Comparison of ENCODE assay signal across 9 mouse cellular contexts in the genomic region with DNA sequence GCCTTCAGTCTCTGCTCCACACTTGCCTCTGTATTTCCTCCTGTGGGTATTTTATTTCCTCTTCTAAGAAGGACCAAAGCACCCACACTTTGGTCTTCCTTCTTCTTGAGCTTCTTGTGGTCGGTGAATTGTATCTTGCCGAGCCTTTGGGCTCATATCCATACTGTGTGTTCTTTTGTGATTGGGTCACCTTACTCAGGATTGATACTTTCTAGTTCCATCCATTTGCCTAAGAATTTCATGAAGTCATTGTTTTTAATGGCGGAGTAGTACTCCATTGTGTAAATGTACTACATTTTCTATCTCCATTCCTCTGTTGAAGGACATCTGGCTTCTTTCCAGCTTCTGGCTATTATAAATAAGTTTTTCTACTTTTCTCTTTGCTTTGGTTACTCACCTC. TPM values are rescaled to one million over a fixed set of nuclear protein-coding genes. Genes with fewer than 3 reads are reported as not detected.
DNase-seq lines count a peak whose midpoint lies in the region; ATAC-seq and TF ChIP-seq lines count a peak whose summit lies in the region.
"Had no signal": no experiment of that assay in that cellular context is flagged by ENCODE, and none has a peak within 500 bp of the region (broad histone marks: within the 10 kb centered on the region; RNA-seq: fewer than 3 reads in every experiment).

No protein-coding gene starts in this region.

- peak overlapping the region; percentile 76 for H3K4me2 ChIP-seq in embryonic facial prominence, embryonic 13.5 days
- peak overlapping the region; percentile 81 for H3K4me2 ChIP-seq in hindbrain, postnatal 0 days (ENCODE audit: low read depth, low read length)
- H3K4me2 ChIP-seq in midbrain, embryonic 16.5 days (ENCODE audit: low read length): peak overlapping the region; percentile 59

- no peaks in the 10 kb centered on the region for H3K36me3 ChIP-seq in embryonic facial prominence, embryonic 13.5 days
- no peaks in the 10 kb centered on the region for H3K36me3 ChIP-seq in hindbrain, postnatal 0 days (ENCODE audit: insufficient read depth, low read length)
- no peaks in the 10 kb centered on the region for H3K36me3 ChIP-seq in midbrain, embryonic 16.5 days (ENCODE audit: control insufficient read depth, insufficient read depth, low read length)

- H3K4me3 ChIP-seq in layer of hippocampus, adult 2 months: peak overlapping the region; percentile 73
- peak overlapping the region; percentile 61 for H3K4me3 ChIP-seq in embryonic facial prominence, embryonic 13.5 days
- H3K4me3 ChIP-seq in hindbrain, postnatal 0 days (ENCODE audit: low read length): peak overlapping the region; percentile 74
- peak overlapping the region; percentile 64 for H3K4me3 ChIP-seq in midbrain, embryonic 16.5 days (ENCODE audit: low read depth, low read length)

- WGBS in embryonic facial prominence, embryonic 13.5 days: 22% methylated on average over 3 of the region's 3 CpGs
- WGBS in hindbrain, postnatal 0 days: 19% methylated on average over 3 of the region's 3 CpGs
- WGBS in midbrain, embryonic 16.5 days: 21% methylated on average over 3 of the region's 3 CpGs

- H3K4me1 ChIP-seq in embryonic facial prominence, embryonic 13.5 days: 0 out of 2 replicates have a peak, but pooled peaks cover 8% of the 10 kb centered on the region
- no peaks in the 10 kb centered on the region for H3K4me1 ChIP-seq in hindbrain, postnatal 0 days (ENCODE audit: insufficient read depth, low read length)
- H3K4me1 ChIP-seq in midbrain, embryonic 16.5 days (ENCODE audit: control insufficient read depth, insufficient read depth, low read length): peaks cover 6% of the 10 kb centered on the region; the same call in 1 of the 2 replicates

- H3K27ac ChIP-seq in layer of hippocampus, adult 2 months: peak overlapping the region; percentile 86
- no peak overlapping the region for H3K27ac ChIP-seq in embryonic facial prominence, embryonic 13.5 days
- peak overlapping the region; percentile 87; the same call in 1 of the 2 replicates for H3K27ac ChIP-seq in hindbrain, postnatal 0 days
- H3K27ac ChIP-seq in midbrain, embryonic 16.5 days (ENCODE audit: low read length): peak overlapping the region; percentile 85; the same call in 1 of the 2 replicates

- H3K27me3 ChIP-seq in embryonic facial prominence, embryonic 13.5 days: no peaks in the 10 kb centered on the region
- H3K27me3 ChIP-seq in hindbrain, postnatal 0 days (ENCODE audit: insufficient read depth, low read length): no peaks in the 10 kb centered on the region
- no peaks in the 10 kb centered on the region for H3K27me3 ChIP-seq in midbrain, embryonic 16.5 days (ENCODE audit: control insufficient read depth, insufficient read depth, low read depth, low read length)
- H3K27me3 ChIP-seq: Patski had no signal

- H3K9me3 ChIP-seq in embryonic facial prominence, embryonic 13.5 days: no peaks in the 10 kb centered on the region
- no peaks in the 10 kb centered on the region for H3K9me3 ChIP-seq in hindbrain, postnatal 0 days (ENCODE audit: low read length)
- H3K9me3 ChIP-seq in midbrain, embryonic 16.5 days (replicated peaks; ENCODE audit: control insufficient read depth, low read length, poor library complexity, severe bottlenecking): no peaks in the 10 kb centered on the region

- no peak overlapping the region for H3K9ac ChIP-seq in embryonic facial prominence, embryonic 13.5 days
- H3K9ac ChIP-seq in hindbrain, postnatal 0 days (replicated peaks; ENCODE audit: low read length): peak overlapping the region; percentile 69; the same call in 1 of the 2 replicates
- peak overlapping the region; percentile 80 for H3K9ac ChIP-seq in midbrain, embryonic 16.5 days (ENCODE audit: low read depth, low read length)

- TF ChIP-seq CTCF in layer of hippocampus, adult 2 months (conservative IDR thresholded peaks at IDR 0.05): no peak
- TF ChIP-seq CTCF in hindbrain, postnatal 0 days (IDR thresholded peaks at IDR 0.05; ENCODE audit: low read depth): no peak

- no peak; the same call in 1 of the 2 replicates for ATAC-seq in embryonic facial prominence, embryonic 13.5 days (ENCODE audit: insufficient number of reproducible peaks, insufficient read depth, low FRiP score, low TSS enrichment, low read depth)
- ATAC-seq in hindbrain, postnatal 0 days: peak; percentile 38
- ATAC-seq in midbrain, embryonic 16.5 days: peak; percentile 41

- DNase-seq in layer of hippocampus, adult 2 months (ENCODE audit: low spot score in 2 of 2): no peak
- no peak for DNase-seq in layer of hippocampus, postnatal 25 days (ENCODE audit: extremely low spot score in 1 of 2, low spot score in 1 of 2)
- DNase-seq in hindbrain, postnatal 0 days (ENCODE audit: low spot score): no peak
- no peak for DNase-seq in frontal cortex, postnatal 25 days (ENCODE audit: low spot score in 2 of 2)
- no peak for DNase-seq in spleen, adult 12 weeks (ENCODE audit: low spot score)
- no peak for DNase-seq in embryo, embryonic 10 days (ENCODE audit: low spot score)

RNA-seq across cellular contexts. Expression of gene Hibch, which starts 0.4 kb away (rescaled TPM):
- 10 to 100 TPM; 17.4 to 18.0 TPM for total RNA-seq in layer of hippocampus, adult 2 months (2021)
- total RNA-seq in layer of hippocampus, postnatal 25 days (2021): 10 to 100 TPM; 16.1 to 17.0 TPM
- 24.0 TPM in 2 replicates for polyA plus RNA-seq in embryonic facial prominence, embryonic 13.5 days (2015; fragmentation: Nextera tagmentation; extraction: Ambion mirVana)
- 17.0 and 18.0 TPM in 2 replicates for total RNA-seq in hindbrain, postnatal 0 days (2014; rRNA removed)
- 20.9 and 22.9 TPM in 2 replicates for polyA plus RNA-seq in hindbrain, postnatal 0 days (2015; fragmentation: Nextera tagmentation; extraction: Ambion mirVana)
- 31.4 and 34.2 TPM in 2 replicates for polyA plus RNA-seq in midbrain, embryonic 16.5 days (2015; fragmentation: Nextera tagmentation; extraction: Ambion mirVana)

RNA-seq across cellular contexts. Expression of gene Inpp1, which starts 26.9 kb away (rescaled TPM):
- 10 to 100 TPM; 37.9 to 39.0 TPM for total RNA-seq in layer of hippocampus, adult 2 months (2021)
- 10 to 100 TPM; 35.4 to 38.8 TPM for total RNA-seq in layer of hippocampus, postnatal 25 days (2021)
- 16.4 and 21.3 TPM in 2 replicates for polyA plus RNA-seq in embryonic facial prominence, embryonic 13.5 days (2015; fragmentation: Nextera tagmentation; extraction: Ambion mirVana)
- total RNA-seq in hindbrain, postnatal 0 days (2014; rRNA removed): 26.6 and 41.7 TPM in 2 replicates
- polyA plus RNA-seq in hindbrain, postnatal 0 days (2015; fragmentation: Nextera tagmentation; extraction: Ambion mirVana): 39.2 and 44.0 TPM in 2 replicates
- 40.9 and 45.0 TPM in 2 replicates for polyA plus RNA-seq in midbrain, embryonic 16.5 days (2015; fragmentation: Nextera tagmentation; extraction: Ambion mirVana)
